Mouse (Mus musculus): ENCODE measurements at regions not wholly inside any gene's neighbourhood (a gene's known extent, or its start where the extent isn't known, plus 50 kb on each side); places are given as distances from the start of the nearest gene placed in this dataset.

- TF ChIP-seq CTCF (IDR thresholded peaks at IDR 0.05) (no peak), EP300 (IDR thresholded peaks at IDR 0.05) (no peak)
Measured at GRCm38 (mm10) chr2:84119839-84120238, 129.5 kb downstream of the Gm13691 start.
